Mouse (Mus musculus): ENCODE measurements around the gene Podnl1. TPM values are rescaled to one million over a fixed set of nuclear protein-coding genes. Genes with fewer than 3 reads are reported as not detected.

The Podnl1 gene
- polyA plus RNA-seq, 1 experiment: not detected

GRCm38 (mm10) chr8:84106216-84107040 is 19.4 kb upstream of the Podnl1 start:
- no peak for TF ChIP-seq CTCF (IDR thresholded peaks at IDR 0.05; ENCODE audit: insufficient read depth, low read depth, low read length)
- TF ChIP-seq POLR2A (IDR thresholded peaks at IDR 0.05; ENCODE audit: insufficient read depth, low read depth, low read length): no peak
- Histone ChIP-seq H3K4me3 (ENCODE audit: insufficient read depth, low read depth, low read length) (no peak overlapping the region), H3K27ac (ENCODE audit: insufficient read depth, low read depth, low read length) (no peak overlapping the region), H3K4me1 (ENCODE audit: control insufficient read depth, insufficient read depth, low read length) (peaks cover 17% of the 10 kb centered on the region)
- 96% methylated on average over 6 of the region's 6 CpGs for WGBS

- H3K4me1 ChIP-seq (ENCODE audit: control insufficient read depth, insufficient read depth, low read length): no peaks in the 10 kb centered on the region
- no peak overlapping the region for H3K4me3 ChIP-seq (ENCODE audit: insufficient read depth, low read depth, low read length)
- TF ChIP-seq CTCF (IDR thresholded peaks at IDR 0.05; ENCODE audit: insufficient read depth, low read depth, low read length) (no peak), POLR2A (IDR thresholded peaks at IDR 0.05; ENCODE audit: insufficient read depth, low read depth, low read length) (no peak)
- H3K27ac ChIP-seq (ENCODE audit: insufficient read depth, low read depth, low read length): no peak overlapping the region
- 87% methylated on average over 6 of the region's 6 CpGs for WGBS
Observed at GRCm38 (mm10) chr8:84115646-84116045, 10.1 kb upstream of the Podnl1 start.

- 88% methylated on average over 3 of the region's 3 CpGs for WGBS
- Histone ChIP-seq H3K4me1 (ENCODE audit: control insufficient read depth, insufficient read depth, low read length) (no peaks in the 10 kb centered on the region), H3K4me3 (ENCODE audit: insufficient read depth, low read depth, low read length) (no peak overlapping the region), H3K27ac (ENCODE audit: insufficient read depth, low read depth, low read length) (no peak overlapping the region)
- TF ChIP-seq POLR2A (IDR thresholded peaks at IDR 0.05; ENCODE audit: insufficient read depth, low read depth, low read length) (no peak), CTCF (IDR thresholded peaks at IDR 0.05; ENCODE audit: insufficient read depth, low read depth, low read length) (no peak)
Observed at GRCm38 (mm10) chr8:84122151-84122550, 3.6 kb upstream of the Podnl1 start.

DNA sequence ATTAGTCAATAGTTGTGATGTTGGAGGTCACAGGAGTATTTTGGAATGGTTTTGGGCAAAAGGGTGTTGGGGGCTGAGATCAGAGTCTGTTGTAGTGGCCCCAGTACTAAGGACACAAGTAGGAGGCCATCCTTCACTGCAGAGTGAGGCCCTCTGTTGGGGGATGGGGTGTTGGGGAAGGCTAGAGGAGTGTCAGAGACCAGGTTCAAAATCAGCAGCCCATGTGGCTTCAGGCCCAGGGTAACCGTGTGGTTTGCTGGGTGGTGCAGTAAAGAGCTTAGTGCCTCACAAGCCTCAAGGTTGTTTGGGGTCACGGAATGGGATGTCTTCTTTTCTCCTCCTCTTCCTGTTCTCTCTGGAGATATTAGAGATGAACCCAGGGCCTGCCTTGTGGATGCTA is 953 bp downstream of the Podnl1 start:
- Histone ChIP-seq H3K27ac (ENCODE audit: insufficient read depth, low read depth, low read length) (no peak overlapping the region), H3K4me3 (ENCODE audit: insufficient read depth, low read depth, low read length) (no peak overlapping the region), H3K4me1 (ENCODE audit: control insufficient read depth, insufficient read depth, low read length) (peaks cover 7% of the 10 kb centered on the region)
- WGBS: 89% methylated on average over 2 of the region's 2 CpGs
- TF ChIP-seq POLR2A (IDR thresholded peaks at IDR 0.05; ENCODE audit: insufficient read depth, low read depth, low read length) (no peak), CTCF (IDR thresholded peaks at IDR 0.05; ENCODE audit: insufficient read depth, low read depth, low read length) (no peak)

DNA sequence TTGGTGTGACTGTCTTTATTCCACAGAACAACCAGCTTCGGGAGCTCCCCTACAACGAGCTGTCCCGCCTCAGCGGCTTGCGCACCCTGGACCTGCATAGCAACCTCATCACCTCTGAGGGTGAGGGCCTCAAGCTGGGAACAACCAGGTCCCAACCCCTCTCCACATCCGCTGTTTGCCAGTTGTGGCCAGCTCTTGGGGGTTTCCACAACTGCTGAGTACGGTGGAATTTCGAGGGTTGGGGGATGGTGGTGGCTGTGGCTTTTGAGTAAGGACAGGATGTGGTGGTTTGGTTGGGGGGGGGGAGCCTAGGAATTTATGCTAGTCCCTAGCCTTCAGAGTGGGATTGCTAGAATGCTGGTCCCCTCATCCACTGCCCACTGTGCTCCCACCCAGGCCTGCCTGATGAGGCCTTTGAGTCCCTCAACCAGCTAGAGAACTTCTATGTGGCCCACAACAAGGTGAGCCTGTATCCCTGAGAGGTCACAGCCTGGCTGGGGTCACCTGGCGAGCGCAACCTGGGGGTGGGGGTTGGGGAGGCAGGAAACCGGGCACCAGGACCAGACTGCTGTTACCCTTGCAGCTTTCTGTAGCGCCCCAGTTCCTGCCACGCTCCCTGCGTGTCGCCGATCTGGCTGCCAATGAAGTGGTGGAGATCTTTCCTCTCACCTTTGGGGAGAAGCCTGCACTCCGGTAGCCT is 1.6 kb downstream of the Podnl1 start:
- H3K4me3 ChIP-seq (ENCODE audit: insufficient read depth, low read depth, low read length): no peak overlapping the region
- no peak overlapping the region for H3K27ac ChIP-seq (ENCODE audit: insufficient read depth, low read depth, low read length)
- WGBS: 81% methylated on average over 17 of the region's 17 CpGs
- H3K4me1 ChIP-seq (ENCODE audit: control insufficient read depth, insufficient read depth, low read length): peaks cover 7% of the 10 kb centered on the region
- TF ChIP-seq POLR2A (IDR thresholded peaks at IDR 0.05; ENCODE audit: insufficient read depth, low read depth, low read length) (no peak), CTCF (IDR thresholded peaks at IDR 0.05; ENCODE audit: insufficient read depth, low read depth, low read length) (no peak)

GRCm38 (mm10) chr8:84128277-84128676 is 2.5 kb downstream of the Podnl1 start:
- peaks cover 7% of the 10 kb centered on the region for H3K4me1 ChIP-seq (ENCODE audit: control insufficient read depth, insufficient read depth, low read length)
- TF ChIP-seq POLR2A (IDR thresholded peaks at IDR 0.05; ENCODE audit: insufficient read depth, low read depth, low read length) (no peak), CTCF (IDR thresholded peaks at IDR 0.05; ENCODE audit: insufficient read depth, low read depth, low read length) (no peak)
- H3K27ac ChIP-seq (ENCODE audit: insufficient read depth, low read depth, low read length): no peak overlapping the region
- no peak overlapping the region for H3K4me3 ChIP-seq (ENCODE audit: insufficient read depth, low read depth, low read length)
- 64% methylated on average over 8 of the region's 8 CpGs for WGBS

GRCm38 (mm10) chr8:84130806-84131205 is 5.0 kb downstream of the Podnl1 start:
- Histone ChIP-seq H3K4me3 (ENCODE audit: insufficient read depth, low read depth, low read length) (no peak overlapping the region), H3K4me1 (ENCODE audit: control insufficient read depth, insufficient read depth, low read length) (peaks cover 7% of the 10 kb centered on the region), H3K27ac (ENCODE audit: insufficient read depth, low read depth, low read length) (no peak overlapping the region)
- no peak for TF ChIP-seq POLR2A (IDR thresholded peaks at IDR 0.05; ENCODE audit: insufficient read depth, low read depth, low read length)
- no peak for TF ChIP-seq CTCF (IDR thresholded peaks at IDR 0.05; ENCODE audit: insufficient read depth, low read depth, low read length)
- WGBS: 42% methylated on average over 30 of the region's 30 CpGs

DNA sequence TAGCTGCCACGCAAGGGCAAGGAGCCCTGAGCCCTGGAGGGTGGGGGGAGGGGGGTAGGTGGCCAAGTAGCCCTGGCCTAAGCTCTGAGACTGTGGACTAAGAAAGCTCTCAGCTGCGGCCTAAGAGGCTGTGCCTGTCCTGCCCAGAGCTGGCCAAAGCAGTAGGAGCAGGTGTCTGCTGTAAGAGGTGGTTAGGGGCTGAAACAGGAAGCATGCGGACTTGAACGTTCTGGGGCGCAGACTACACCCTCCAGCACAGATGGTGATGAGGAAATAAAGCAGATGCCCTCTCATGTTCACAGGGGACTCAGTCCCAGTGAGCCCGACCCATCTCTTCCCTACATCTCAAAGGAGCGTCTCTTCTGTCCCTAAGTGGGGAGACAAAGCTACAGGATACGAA is 6.4 kb downstream of the Podnl1 start:
- no peak overlapping the region for H3K4me3 ChIP-seq (ENCODE audit: insufficient read depth, low read depth, low read length)
- TF ChIP-seq CTCF (IDR thresholded peaks at IDR 0.05; ENCODE audit: insufficient read depth, low read depth, low read length) (no peak), POLR2A (IDR thresholded peaks at IDR 0.05; ENCODE audit: insufficient read depth, low read depth, low read length) (no peak)
- WGBS: 86% methylated on average over 8 of the region's 8 CpGs
- peaks cover 7% of the 10 kb centered on the region for H3K4me1 ChIP-seq (ENCODE audit: control insufficient read depth, insufficient read depth, low read length)
- H3K27ac ChIP-seq (ENCODE audit: insufficient read depth, low read depth, low read length): no peak overlapping the region

DNA sequence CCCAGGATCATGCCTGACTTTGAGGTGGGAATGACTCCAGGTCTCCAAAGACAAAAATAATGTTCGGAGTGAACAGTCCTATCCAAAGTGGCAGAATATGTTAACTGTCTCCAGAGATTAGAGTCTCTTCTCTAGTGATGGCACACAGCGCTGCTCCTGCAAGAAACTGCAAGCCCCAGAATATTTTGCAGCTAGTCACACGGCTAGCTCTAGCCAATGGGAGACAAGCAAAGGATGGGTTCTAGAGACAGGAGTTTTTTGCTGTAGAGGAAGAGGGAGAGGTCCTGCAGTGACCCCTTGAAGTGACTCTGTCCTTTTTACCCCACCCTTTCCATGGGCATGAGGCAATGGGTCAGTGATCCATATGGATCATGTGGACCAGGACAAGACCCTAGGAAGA is 12.1 kb downstream of the Podnl1 start:
- 91% methylated on average over 3 of the region's 3 CpGs for WGBS
- H3K27ac ChIP-seq (ENCODE audit: insufficient read depth, low read depth, low read length): no peak overlapping the region
- TF ChIP-seq CTCF (IDR thresholded peaks at IDR 0.05; ENCODE audit: insufficient read depth, low read depth, low read length): no peak
- TF ChIP-seq POLR2A (IDR thresholded peaks at IDR 0.05; ENCODE audit: insufficient read depth, low read depth, low read length): no peak
- H3K4me1 ChIP-seq (ENCODE audit: control insufficient read depth, insufficient read depth, low read length): no peaks in the 10 kb centered on the region
- no peak overlapping the region for H3K4me3 ChIP-seq (ENCODE audit: insufficient read depth, low read depth, low read length)

Data from olfactory bulb, adult 2 months (tissue).